Mouse (Mus musculus) embryonic facial prominence, embryonic 10.5 days (tissue): ENCODE measurements around the gene Unc13b. TPM values are rescaled to one million over a fixed set of nuclear protein-coding genes. Genes with fewer than 3 reads are reported as not detected.
A peak's percentile ranks its signal among the peaks of the same experiment; 100 is the strongest.

Experiments used
- DNase-seq: peaks from one replicate; pipeline ENCODE4 v3.0.0-alpha.2; 2017; ENCODE audit warnings: low spot score
- H3K27ac ChIP-seq: fragments of 300-500 bp; sonication (generic); replicated peaks from 2 replicates; pipeline ENCODE4 v1.5.1; 2016; ENCODE audit warnings: mild to moderate bottlenecking
- H3K27me3 ChIP-seq: fragments of 300-500 bp; sonication (generic); replicated peaks from 2 replicates; pipeline ENCODE4 v1.6.1; 2016; ENCODE audit warnings: low read depth, mild to moderate bottlenecking; ENCODE audit not compliant: poor library complexity, severe bottlenecking
- H3K36me3 ChIP-seq: fragments of 300-500 bp; sonication (generic); replicated peaks from 2 replicates; pipeline ENCODE4 v1.6.1; 2016; ENCODE audit warnings: mild to moderate bottlenecking, moderate library complexity
- H3K4me1 ChIP-seq: fragments of 300-500 bp; sonication (generic); 2 replicates; pipeline ENCODE4 v1.6.1; 2016
- H3K4me3 ChIP-seq: fragments of 300-500 bp; sonication (generic); 2 replicates; pipeline ENCODE4 v1.5.1; 2016; ENCODE audit warnings: mild to moderate bottlenecking, moderate library complexity
- H3K9me3 ChIP-seq: fragments of 300-500 bp; sonication (generic); 2 replicates; pipeline ENCODE4 v1.6.1; 2016; ENCODE audit warnings: mild to moderate bottlenecking
- WGBS: fragments of 180-500 bp; shearing (Covaris S2); methylation state at CpG from one replicate; pipeline ENCODE4 v1.1.7; 2016; 5-methylcytosine and 5-hydroxymethylcytosine counted together
- polyA plus RNA-seq: library from polyadenylated mRNA; unstranded; fragments of >200 nt; fragmentation: Nextera tagmentation; extraction: Ambion mirVana; gene quantifications from 2 replicates; pipeline ENCODE4 v1.2.1, GENCODE M21; 2016

Gene Unc13b
- polyA plus RNA-seq, 1 experiment from 2014 or later: 6.6 TPM

- Histone ChIP-seq H3K9me3 (no peaks in the 10 kb centered on the region), H3K27ac (no peak overlapping the region), H3K4me1 (peaks cover 23% of the 10 kb centered on the region), H3K36me3 (no peaks in the 10 kb centered on the region; the same call in 1 of the 2 replicates), H3K27me3 (no peaks in the 10 kb centered on the region), H3K4me3 (no peak overlapping the region)
- DNase-seq: no peak
- WGBS: 83% methylated on average over 4 of the region's 4 CpGs
Observed at GRCm38 (mm10) chr4:43258556-43258955, 199.8 kb downstream of the Unc13b start.

- Histone ChIP-seq H3K27ac (no peak overlapping the region), H3K9me3 (no peaks in the 10 kb centered on the region), H3K4me3 (no peak overlapping the region), H3K36me3 (no peaks in the 10 kb centered on the region; the same call in 1 of the 2 replicates), H3K27me3 (no peaks in the 10 kb centered on the region), H3K4me1 (peaks cover 23% of the 10 kb centered on the region)
- peak; percentile 50 for DNase-seq
- 57% methylated on average over 3 of the region's 3 CpGs for WGBS
Observed at GRCm38 (mm10) chr4:43259435-43259834, 200.7 kb downstream of the Unc13b start.

GRCm38 (mm10) chr4:43260096-43260495 lies 201.3 kb downstream of the Unc13b start:
- Histone ChIP-seq H3K36me3 (no peaks in the 10 kb centered on the region; the same call in 1 of the 2 replicates), H3K27ac (no peak overlapping the region), H3K27me3 (no peaks in the 10 kb centered on the region), H3K4me1 (peaks cover 23% of the 10 kb centered on the region), H3K9me3 (no peaks in the 10 kb centered on the region), H3K4me3 (no peak overlapping the region)
- DNase-seq: peak; percentile 11
- WGBS: 76% methylated on average over 5 of the region's 5 CpGs

GRCm38 (mm10) chr4:43262821-43263220 lies 204.1 kb downstream of the Unc13b start:
- WGBS: 91% methylated on average over 6 of the region's 6 CpGs
- DNase-seq: no peak
- Histone ChIP-seq H3K9me3 (no peaks in the 10 kb centered on the region), H3K27ac (no peak overlapping the region), H3K36me3 (no peaks in the 10 kb centered on the region), H3K27me3 (no peaks in the 10 kb centered on the region), H3K4me1 (peaks cover 35% of the 10 kb centered on the region), H3K4me3 (no peak overlapping the region)

GRCm38 (mm10) chr4:43266146-43266545 lies 207.4 kb downstream of the Unc13b start:
- DNase-seq: no peak
- no peak overlapping the region for H3K27ac ChIP-seq
- H3K36me3 ChIP-seq: no peaks in the 10 kb centered on the region
- 0 out of 2 replicates have a peak overlapping the region, but pooled peaks have one; percentile 64 for H3K4me3 ChIP-seq
- H3K9me3 ChIP-seq: no peaks in the 10 kb centered on the region
- no peaks in the 10 kb centered on the region for H3K27me3 ChIP-seq
- WGBS: 68% methylated on average over 2 of the region's 2 CpGs
- H3K4me1 ChIP-seq: peaks cover 13% of the 10 kb centered on the region

- Histone ChIP-seq H3K27ac (peak within 1 kb of the TSS; percentile 82), H3K4me1 (peaks cover 12% of the 10 kb centered on the region)
- WGBS: 2% methylated on average over 19 of the region's 19 CpGs
Observed at GRCm38 (mm10) chr4:43266623-43267322, 208.0 kb downstream of the Unc13b start, which contains the start of gene Atp8b5. Gene Atp8b5 (plus strand): TSS chr4:43267159.

GRCm38 (mm10) chr4:43267323-43267658 lies 208.5 kb downstream of the Unc13b start:
- no peaks in the 10 kb centered on the region for H3K9me3 ChIP-seq
- no peak for DNase-seq
- H3K27me3 ChIP-seq: no peaks in the 10 kb centered on the region
- no peaks in the 10 kb centered on the region for H3K36me3 ChIP-seq
- peak overlapping the region; percentile 64 for H3K4me3 ChIP-seq
- WGBS: 21% methylated on average over 2 of the region's 2 CpGs
- H3K27ac ChIP-seq: peak overlapping the region; percentile 82
- peaks cover 12% of the 10 kb centered on the region for H3K4me1 ChIP-seq

More at GRCm38 (mm10) chr4:43266623-43267322, 208.0 kb downstream of the Unc13b start, which contains the start of gene Atp8b5:
- Histone ChIP-seq H3K27me3 (no peaks in the 10 kb centered on the region), H3K4me3 (peak within 1 kb of the TSS; percentile 64), H3K36me3 (no peaks in the 10 kb centered on the region), H3K9me3 (no peaks in the 10 kb centered on the region)
- peak; percentile 88 for DNase-seq

- H3K36me3 ChIP-seq: no peaks in the 10 kb centered on the region
- no peak overlapping the region for H3K4me3 ChIP-seq
- 95% methylated on average over 5 of the region's 5 CpGs for WGBS
- no peaks in the 10 kb centered on the region for H3K4me1 ChIP-seq
- no peak for DNase-seq
- H3K27me3 ChIP-seq: no peaks in the 10 kb centered on the region
- no peaks in the 10 kb centered on the region for H3K9me3 ChIP-seq
- H3K27ac ChIP-seq: no peak overlapping the region
Observed at GRCm38 (mm10) chr4:43285476-43285875, 226.7 kb downstream of the Unc13b start.

- no peaks in the 10 kb centered on the region for H3K9me3 ChIP-seq
- H3K4me1 ChIP-seq: no peaks in the 10 kb centered on the region
- peak overlapping the region; percentile 20; the same call in 1 of the 2 replicates for H3K27ac ChIP-seq
- no peak overlapping the region for H3K4me3 ChIP-seq
- no peak for DNase-seq
- H3K27me3 ChIP-seq: no peaks in the 10 kb centered on the region
- 76% methylated on average over 3 of the region's 3 CpGs for WGBS
- no peaks in the 10 kb centered on the region for H3K36me3 ChIP-seq
Observed at GRCm38 (mm10) chr4:43287305-43287704, 228.6 kb downstream of the Unc13b start.

- Histone ChIP-seq H3K27me3 (no peaks in the 10 kb centered on the region), H3K27ac (no peak overlapping the region), H3K36me3 (no peaks in the 10 kb centered on the region), H3K9me3 (0 out of 2 replicates have a peak, but pooled peaks cover 2% of the 10 kb centered on the region), H3K4me1 (peaks cover 5% of the 10 kb centered on the region; the same call in 1 of the 2 replicates), H3K4me3 (no peak overlapping the region)
- DNase-seq: peak; percentile 41
- 34% methylated on average over 6 of the region's 6 CpGs for WGBS
Observed at GRCm38 (mm10) chr4:43294001-43294400, 235.2 kb downstream of the Unc13b start.

GRCm38 (mm10) chr4:43309696-43310338 lies 251.1 kb downstream of the Unc13b start:
- WGBS: 59% methylated on average over 11 of the region's 11 CpGs
- H3K27me3 ChIP-seq: no peaks in the 10 kb centered on the region
- DNase-seq: no peak
- H3K36me3 ChIP-seq: no peaks in the 10 kb centered on the region
- peaks cover 5% of the 10 kb centered on the region; the same call in 1 of the 2 replicates for H3K4me1 ChIP-seq
- no peaks in the 10 kb centered on the region for H3K9me3 ChIP-seq
- H3K4me3 ChIP-seq: no peak overlapping the region
- no peak overlapping the region for H3K27ac ChIP-seq
